Mouse (Mus musculus) liver, postnatal 0 days (tissue): ENCODE measurements around the gene Smim10l1. TPM values are rescaled to one million over a fixed set of nuclear protein-coding genes. Genes with fewer than 3 reads are reported as not detected.

Experiments
- ATAC-seq: fragments of 200-750 bp; cut with Nextera tagmentation; 2 replicates; pipeline ENCODE4 v1.8.0; 2017; ENCODE audit warnings: mild to moderate bottlenecking, moderate library complexity
- DNase-seq: peaks from one replicate; pipeline ENCODE4 v3.0.0-alpha.2; 2016
- H3K27ac ChIP-seq: fragments of 300-500 bp; sonication (generic); 2 replicates; pipeline ENCODE4 v1.5.1; 2014; ENCODE audit warnings: antibody characterized with exemption, moderate library complexity, mild to moderate bottlenecking, low read depth
- H3K27me3 ChIP-seq: fragments of 300-500 bp; sonication (generic); 2 replicates; pipeline ENCODE4 v1.6.1; 2014; ENCODE audit warnings: low read length, control low read depth, mixed read lengths; ENCODE audit not compliant: insufficient read depth
- H3K36me3 ChIP-seq: fragments of 300-500 bp; sonication (generic); replicated peaks from 2 replicates; pipeline ENCODE4 v1.6.1; 2014; ENCODE audit warnings: mild to moderate bottlenecking, control low read depth, low read length, moderate library complexity, mixed read lengths; ENCODE audit not compliant: insufficient read depth
- H3K4me1 ChIP-seq: fragments of 300-500 bp; sonication (generic); 2 replicates; pipeline ENCODE4 v1.6.1; 2014; ENCODE audit warnings: antibody characterized with exemption, mild to moderate bottlenecking, control low read depth; ENCODE audit not compliant: insufficient read depth
- H3K4me2 ChIP-seq: fragments of 300-500 bp; sonication (generic); 2 replicates; pipeline ENCODE4 v1.6.1; 2014; ENCODE audit warnings: low read depth, mild to moderate bottlenecking, low read length, moderate library complexity, mixed read lengths
- H3K4me3 ChIP-seq: fragments of 300-500 bp; sonication (generic); 2 replicates; pipeline ENCODE4 v1.5.1; 2014; ENCODE audit warnings: low read depth, low read length
- H3K9ac ChIP-seq: fragments of 300-500 bp; sonication (generic); replicated peaks from 2 replicates; pipeline ENCODE4 v1.6.1; 2014; ENCODE audit warnings: mild to moderate bottlenecking, moderate library complexity
- H3K9me3 ChIP-seq: fragments of 300-500 bp; sonication (generic); 2 replicates; pipeline ENCODE4 v1.6.1; 2016; ENCODE audit warnings: mild to moderate bottlenecking, control low read depth, low read length, mixed read lengths
- CTCF ChIP-seq: sonication (generic); IDR thresholded peaks from 2 replicates; pipeline ENCODE4 v1.5.1; 2016; ENCODE audit warnings: antibody characterized with exemption, low read depth
- EP300 ChIP-seq: IDR thresholded peaks from 2 replicates; pipeline ENCODE4 v1.6.1; 2016; ENCODE audit warnings: antibody characterized with exemption, low read depth, mild to moderate bottlenecking
- WGBS: fragments of 180-500 bp; shearing (Covaris S2); extraction: QIAGEN DNeasy Blood & Tissue Kit; methylation state at CpG from one replicate; pipeline ENCODE4 v1.1.7; 2014; ENCODE audit not compliant: insufficient replicate concordance; 5-methylcytosine and 5-hydroxymethylcytosine counted together
- polyA plus RNA-seq: library from polyadenylated mRNA; unstranded; fragments of >200 nt; fragmentation: Nextera tagmentation; extraction: Ambion mirVana; gene quantifications from 2 replicates; pipeline ENCODE4 v1.2.1, GENCODE M21; 2015

The Smim10l1 gene
- 64.7 and 72.4 TPM in 2 replicates for polyA plus RNA-seq

DNA sequence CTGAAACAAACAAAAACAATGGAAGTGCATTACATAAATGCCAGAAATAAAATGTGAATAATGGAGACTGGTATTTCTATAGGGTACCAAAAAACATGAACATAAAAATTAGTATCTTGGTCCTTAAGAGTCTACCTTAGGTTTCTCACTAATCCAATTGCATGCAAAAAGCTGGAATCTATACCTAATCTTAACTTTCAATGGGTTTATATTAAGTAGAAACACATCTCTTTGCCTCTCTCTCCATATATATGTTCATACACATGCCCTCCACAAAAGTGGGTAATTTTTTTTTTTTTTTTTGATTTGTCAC lies at the start of gene Smim10l1:
TSS of gene Smim10l1 (plus strand) at position 301 of the 313 bp plus-strand sequence.
- H3K27me3 ChIP-seq: no peaks in the 10 kb centered on the region
- H3K4me2 ChIP-seq: peak within 1 kb of the TSS; percentile 68
- peak within 1 kb of the TSS; percentile 67 for H3K4me3 ChIP-seq
- DNase-seq: no peak
- no peak for ATAC-seq
- H3K9ac ChIP-seq: peak within 1 kb of the TSS; percentile 85
- H3K9me3 ChIP-seq: no peaks in the 10 kb centered on the region
- TF ChIP-seq EP300: no peak
- TF ChIP-seq CTCF: no peak
- peaks cover 16% of the 10 kb centered on the region for H3K4me1 ChIP-seq
- H3K27ac ChIP-seq: peak within 1 kb of the TSS; percentile 98
- H3K36me3 ChIP-seq: no peaks in the 10 kb centered on the region

DNA sequence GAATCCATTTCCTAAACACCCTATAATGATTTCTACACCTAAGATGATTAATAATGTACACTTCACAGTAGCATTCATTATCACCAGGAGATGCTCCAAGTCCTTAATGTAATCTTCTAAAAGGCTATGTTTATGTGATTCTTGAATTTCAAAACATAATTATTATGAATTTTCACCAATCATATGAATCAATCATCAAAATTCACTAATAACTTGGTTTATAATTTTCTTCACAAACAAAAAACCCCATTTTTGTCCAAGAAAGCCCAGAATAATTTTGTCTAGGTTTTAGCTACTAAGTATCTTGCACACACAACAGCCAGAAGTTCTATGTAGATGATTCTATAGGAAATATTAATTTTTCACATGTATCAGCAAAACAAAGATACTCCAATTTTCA lies 49.0 kb upstream of the Smim10l1 start, which contains the start of gene Tas2r140:
TSS of gene Tas2r140 (minus strand) at position 101 of the 400 bp plus-strand sequence.
- ATAC-seq (no peak), DNase-seq (no peak)
- H3K4me1 ChIP-seq: no peaks in the 10 kb centered on the region
- no peak within 1 kb of the TSS for H3K27ac ChIP-seq
- no peak within 1 kb of the TSS for H3K9ac ChIP-seq
- H3K9me3 ChIP-seq: no peaks in the 10 kb centered on the region
- H3K4me2 ChIP-seq: no peak within 1 kb of the TSS
- TF ChIP-seq EP300 (no peak), CTCF (no peak)
- no peaks in the 10 kb centered on the region for H3K36me3 ChIP-seq
- H3K27me3 ChIP-seq: no peaks in the 10 kb centered on the region
- no peak within 1 kb of the TSS for H3K4me3 ChIP-seq

DNA sequence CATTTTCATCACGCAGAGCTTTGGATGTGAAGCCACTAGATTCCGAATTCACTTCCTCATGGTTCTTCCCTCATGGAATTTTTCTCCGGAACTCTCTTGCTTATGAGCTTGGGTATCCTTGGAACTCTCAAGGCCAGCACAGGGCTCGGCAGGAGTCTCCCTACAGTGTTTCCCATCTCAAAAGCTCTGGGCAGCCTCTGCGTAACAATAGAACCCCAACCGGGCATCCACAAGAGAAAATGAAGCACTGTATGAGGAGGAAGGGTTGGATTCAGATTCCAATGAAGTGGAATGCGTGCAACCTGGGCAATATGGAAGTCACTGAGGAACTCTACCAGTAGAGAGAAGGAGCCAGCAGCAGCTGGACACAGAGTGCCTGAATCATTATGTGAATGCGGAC lies 12.5 kb upstream of the Smim10l1 start:
- Histone ChIP-seq H3K9me3 (no peaks in the 10 kb centered on the region), H3K27ac (no peak overlapping the region), H3K27me3 (no peaks in the 10 kb centered on the region), H3K4me2 (no peak overlapping the region), H3K9ac (no peak overlapping the region), H3K4me1 (no peaks in the 10 kb centered on the region), H3K36me3 (no peaks in the 10 kb centered on the region), H3K4me3 (no peak overlapping the region)
- no peak for DNase-seq
- WGBS: 81% methylated on average over 8 of the region's 8 CpGs
- ATAC-seq: no peak
- TF ChIP-seq CTCF (no peak), EP300 (no peak)

DNA sequence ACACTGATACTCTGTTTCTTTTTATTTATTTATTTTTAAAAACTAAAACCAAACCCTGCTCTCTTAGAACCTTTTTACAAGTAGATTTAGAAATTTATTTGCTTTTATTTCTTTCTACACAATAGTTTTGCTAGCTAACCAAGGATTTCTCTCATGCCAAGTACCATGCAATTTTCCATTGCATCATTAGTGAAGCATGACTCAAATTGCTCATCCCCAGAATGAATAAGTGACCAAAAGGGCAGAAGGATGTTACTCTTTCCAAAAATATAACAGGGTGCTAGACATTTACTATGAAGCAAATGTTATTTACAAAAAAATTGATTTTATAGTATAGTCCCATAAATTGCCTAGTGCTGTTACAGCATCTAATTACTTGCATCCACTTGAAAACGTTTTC lies 2.3 kb upstream of the Smim10l1 start:
- WGBS: 49% methylated on average over 1 of the region's 1 CpGs
- no peak for TF ChIP-seq EP300
- no peak for TF ChIP-seq CTCF

DNA sequence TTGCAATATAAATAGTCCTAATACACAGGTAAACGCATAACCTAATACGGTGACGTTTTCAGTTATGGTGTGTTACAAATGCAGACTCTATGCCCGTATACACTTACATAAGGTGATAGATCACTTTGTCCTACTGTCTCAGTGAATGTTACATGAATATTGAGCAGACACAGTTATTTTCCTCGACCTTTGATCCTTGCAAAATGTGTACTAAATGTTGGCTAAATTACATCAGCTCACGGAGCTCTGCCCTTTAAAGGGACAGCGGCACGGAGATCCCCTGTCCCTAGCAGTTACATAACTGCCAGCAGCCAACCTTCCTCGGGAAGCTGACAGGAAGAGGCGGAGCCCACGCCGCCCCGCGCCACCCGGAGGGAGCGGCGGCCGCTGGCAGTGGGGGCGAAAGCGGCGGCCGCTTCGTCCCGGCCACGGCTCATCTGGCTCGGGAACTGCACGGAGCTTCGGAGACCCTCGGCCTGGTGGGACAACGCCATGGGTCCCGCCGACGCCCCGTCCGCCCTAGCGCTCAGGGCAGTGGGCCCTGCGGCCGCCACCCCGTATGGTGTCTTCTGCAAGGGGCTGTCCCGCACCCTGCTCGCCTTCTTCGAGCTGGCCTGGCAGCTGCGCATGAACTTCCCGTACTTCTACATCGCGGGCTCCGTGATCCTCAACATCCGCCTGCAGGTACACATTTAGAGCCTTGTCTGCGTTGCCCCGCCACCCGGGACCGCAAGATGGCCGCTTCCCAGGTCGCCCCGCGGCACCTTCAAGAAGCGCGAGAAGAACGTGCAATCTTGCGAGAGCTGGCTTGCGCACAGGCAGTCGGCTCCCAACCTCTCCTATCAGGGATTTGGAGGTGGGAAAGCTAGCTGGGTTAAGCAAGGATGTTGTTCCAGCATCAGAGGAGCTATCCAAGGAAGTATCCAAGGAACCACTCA lies 482 bp downstream of the Smim10l1 start:
- H3K9me3 ChIP-seq: no peaks in the 10 kb centered on the region
- DNase-seq (peak; percentile 82), ATAC-seq (peak; percentile 97)
- no peaks in the 10 kb centered on the region for H3K36me3 ChIP-seq
- peak overlapping the region; percentile 85 for H3K9ac ChIP-seq
- peak overlapping the region; percentile 98 for H3K27ac ChIP-seq
- peak overlapping the region; percentile 67 for H3K4me3 ChIP-seq
- TF ChIP-seq CTCF (no peak), EP300 (peak; percentile 54; the same call in 1 of the 2 replicates)
- peaks cover 16% of the 10 kb centered on the region for H3K4me1 ChIP-seq
- WGBS: 1% methylated on average over 62 of the region's 62 CpGs
- no peaks in the 10 kb centered on the region for H3K27me3 ChIP-seq
- peak overlapping the region; percentile 68 for H3K4me2 ChIP-seq

More for the DNA sequence above, 2.3 kb upstream of the Smim10l1 start:
- no peaks in the 10 kb centered on the region for H3K27me3 ChIP-seq
- ATAC-seq (no peak), DNase-seq (no peak)
- H3K36me3 ChIP-seq: no peaks in the 10 kb centered on the region
- no peak overlapping the region for H3K27ac ChIP-seq
- peaks cover 14% of the 10 kb centered on the region for H3K4me1 ChIP-seq
- H3K9ac ChIP-seq: no peak overlapping the region
- no peak overlapping the region for H3K4me3 ChIP-seq
- H3K4me2 ChIP-seq: no peak overlapping the region
- no peaks in the 10 kb centered on the region for H3K9me3 ChIP-seq

Other genes with a start within 250 kb of the Smim10l1 start
- gene Tas2r116, start 249.5 kb upstream of the Smim10l1 start, polyA plus RNA-seq: not detected in 2 replicates
- gene Tas2r110, start 236.9 kb upstream of the Smim10l1 start, polyA plus RNA-seq: not detected in 2 replicates
- gene Tas2r113, start 211.9 kb upstream of the Smim10l1 start, polyA plus RNA-seq: not detected in 2 replicates
- not detected in 2 replicates for gene Tas2r125, start 195.3 kb upstream of the Smim10l1 start, polyA plus RNA-seq
- gene Tas2r129, start 153.8 kb upstream of the Smim10l1 start, polyA plus RNA-seq: not detected in 2 replicates
- not detected in 2 replicates for gene Tas2r131, start 147.0 kb upstream of the Smim10l1 start, polyA plus RNA-seq
- not detected in 2 replicates for gene Tas2r109, start 123.9 kb upstream of the Smim10l1 start, polyA plus RNA-seq
- gene Tas2r103, start 67.8 kb upstream of the Smim10l1 start, polyA plus RNA-seq: not detected in 2 replicates
- not detected in 2 replicates for gene Tas2r140, start 49.1 kb upstream of the Smim10l1 start, polyA plus RNA-seq
- gene 5530400C23Rik, start 187.3 kb downstream of the Smim10l1 start, polyA plus RNA-seq: not detected in 2 replicates